Mouse (Mus musculus): ENCODE results near the gene H2-Aa. TPM values are rescaled to one million over a fixed set of nuclear protein-coding genes. Genes with fewer than 3 reads are reported as not detected.

The H2-Aa gene
- polyA plus RNA-seq, 1 experiment from 2014 or later: 0.20 TPM

GRCm38 (mm10) chr17:34309683-34310385 is 22.2 kb upstream of the H2-Aa start:
- WGBS: 23% methylated on average over 38 of the region's 38 CpGs
- H3K27me3 ChIP-seq (replicated peaks): peaks cover 5% of the 10 kb centered on the region; the same call in 1 of the 2 replicates
- peak overlapping the region; percentile 60 for H3K4me3 ChIP-seq
- H3K27ac ChIP-seq (ENCODE audit: poor library complexity, severe bottlenecking): 0 out of 2 replicates have a peak overlapping the region, but pooled peaks have one; percentile 19
- peak overlapping the region; percentile 72 for H3K9ac ChIP-seq
- no peaks in the 10 kb centered on the region for H3K9me3 ChIP-seq (replicated peaks)
- H3K4me2 ChIP-seq: peak overlapping the region; percentile 81
- H3K4me1 ChIP-seq (replicated peaks): no peaks in the 10 kb centered on the region
- ATAC-seq (ENCODE audit: insufficient number of reproducible peaks, low FRiP score): peak; percentile 72
- H3K36me3 ChIP-seq: no peaks in the 10 kb centered on the region

GRCm38 (mm10) chr17:34309225-34309624 is 21.6 kb upstream of the H2-Aa start:
- no peaks in the 10 kb centered on the region for H3K4me1 ChIP-seq (replicated peaks)
- peaks cover 5% of the 10 kb centered on the region; the same call in 1 of the 2 replicates for H3K27me3 ChIP-seq (replicated peaks)
- H3K4me2 ChIP-seq: peak overlapping the region; percentile 81
- ATAC-seq (ENCODE audit: insufficient number of reproducible peaks, low FRiP score): no peak
- 30% methylated on average over 10 of the region's 10 CpGs for WGBS
- 0 out of 2 replicates have a peak overlapping the region, but pooled peaks have one; percentile 19 for H3K27ac ChIP-seq (ENCODE audit: poor library complexity, severe bottlenecking)
- peak overlapping the region; percentile 60 for H3K4me3 ChIP-seq
- H3K9me3 ChIP-seq (replicated peaks): no peaks in the 10 kb centered on the region
- H3K36me3 ChIP-seq: no peaks in the 10 kb centered on the region
- peak overlapping the region; percentile 72 for H3K9ac ChIP-seq

GRCm38 (mm10) chr17:34308161-34308560 is 20.5 kb upstream of the H2-Aa start:
- no peaks in the 10 kb centered on the region for H3K4me1 ChIP-seq (replicated peaks)
- no peaks in the 10 kb centered on the region for H3K36me3 ChIP-seq
- no peak for ATAC-seq (ENCODE audit: insufficient number of reproducible peaks, low FRiP score)
- no peak overlapping the region for H3K9ac ChIP-seq
- H3K4me2 ChIP-seq: no peak overlapping the region
- no peak overlapping the region for H3K27ac ChIP-seq (ENCODE audit: poor library complexity, severe bottlenecking)
- WGBS: 77% methylated on average over 4 of the region's 4 CpGs
- H3K9me3 ChIP-seq (replicated peaks): no peaks in the 10 kb centered on the region
- no peak overlapping the region for H3K4me3 ChIP-seq
- H3K27me3 ChIP-seq (replicated peaks): peaks cover 5% of the 10 kb centered on the region; the same call in 1 of the 2 replicates

- Histone ChIP-seq H3K4me3 (no peak overlapping the region), H3K27me3 (replicated peaks) (peaks cover 5% of the 10 kb centered on the region; the same call in 1 of the 2 replicates), H3K9ac (no peak overlapping the region), H3K36me3 (no peaks in the 10 kb centered on the region), H3K4me1 (replicated peaks) (no peaks in the 10 kb centered on the region), H3K27ac (ENCODE audit: poor library complexity, severe bottlenecking) (no peak overlapping the region), H3K9me3 (replicated peaks) (no peaks in the 10 kb centered on the region), H3K4me2 (no peak overlapping the region)
- ATAC-seq (ENCODE audit: insufficient number of reproducible peaks, low FRiP score): no peak
Observed at GRCm38 (mm10) chr17:34307216-34307615, 19.6 kb upstream of the H2-Aa start.

GRCm38 (mm10) chr17:34306407-34306806 is 18.8 kb upstream of the H2-Aa start:
- Histone ChIP-seq H3K36me3 (no peaks in the 10 kb centered on the region), H3K4me3 (no peak overlapping the region), H3K4me2 (no peak overlapping the region), H3K9me3 (replicated peaks) (no peaks in the 10 kb centered on the region), H3K27me3 (replicated peaks) (peaks cover 5% of the 10 kb centered on the region; the same call in 1 of the 2 replicates), H3K9ac (no peak overlapping the region), H3K4me1 (replicated peaks) (no peaks in the 10 kb centered on the region), H3K27ac (ENCODE audit: poor library complexity, severe bottlenecking) (no peak overlapping the region)
- no peak for ATAC-seq (ENCODE audit: insufficient number of reproducible peaks, low FRiP score)
- 70% methylated on average over 2 of the region's 2 CpGs for WGBS

- peak; percentile 68; the same call in 1 of the 2 replicates for ATAC-seq (ENCODE audit: insufficient number of reproducible peaks, low FRiP score)
- peak within 1 kb of the TSS; percentile 6; the same call in 1 of the 2 replicates for H3K9ac ChIP-seq
- peaks cover 5% of the 10 kb centered on the region; the same call in 1 of the 2 replicates for H3K27me3 ChIP-seq (replicated peaks)
- H3K4me2 ChIP-seq: no peak within 1 kb of the TSS
- H3K27ac ChIP-seq (ENCODE audit: poor library complexity, severe bottlenecking): no peak within 1 kb of the TSS
- no peaks in the 10 kb centered on the region for H3K9me3 ChIP-seq (replicated peaks)
- no peak within 1 kb of the TSS for H3K4me3 ChIP-seq
- no peaks in the 10 kb centered on the region for H3K36me3 ChIP-seq
- H3K4me1 ChIP-seq (replicated peaks): no peaks in the 10 kb centered on the region
Observed at GRCm38 (mm10) chr17:34305380-34306030, 17.9 kb upstream of the H2-Aa start, which contains the start of gene H2-Eb1. Gene H2-Eb1 (plus strand): TSS chr17:34305867.

- H3K36me3 ChIP-seq: no peaks in the 10 kb centered on the region
- 14% methylated on average over 4 of the region's 4 CpGs for WGBS
- H3K9ac ChIP-seq: no peak overlapping the region
- no peaks in the 10 kb centered on the region for H3K9me3 ChIP-seq (replicated peaks)
- H3K4me1 ChIP-seq (replicated peaks): no peaks in the 10 kb centered on the region
- H3K4me2 ChIP-seq: no peak overlapping the region
- no peak overlapping the region for H3K4me3 ChIP-seq
- H3K27ac ChIP-seq (ENCODE audit: poor library complexity, severe bottlenecking): no peak overlapping the region
- ATAC-seq (ENCODE audit: insufficient number of reproducible peaks, low FRiP score): peak; percentile 62; the same call in 1 of the 2 replicates
- H3K27me3 ChIP-seq (replicated peaks): peaks cover 5% of the 10 kb centered on the region; the same call in 1 of the 2 replicates
Observed at GRCm38 (mm10) chr17:34304751-34305150, 17.1 kb upstream of the H2-Aa start.

GRCm38 (mm10) chr17:34303789-34304188 is 16.2 kb upstream of the H2-Aa start:
- H3K4me2 ChIP-seq: no peak overlapping the region
- no peak overlapping the region for H3K9ac ChIP-seq
- H3K27ac ChIP-seq (ENCODE audit: poor library complexity, severe bottlenecking): no peak overlapping the region
- no peak overlapping the region for H3K4me3 ChIP-seq
- no peaks in the 10 kb centered on the region for H3K36me3 ChIP-seq
- H3K9me3 ChIP-seq (replicated peaks): no peaks in the 10 kb centered on the region
- 83% methylated on average over 2 of the region's 2 CpGs for WGBS
- no peaks in the 10 kb centered on the region for H3K4me1 ChIP-seq (replicated peaks)
- H3K27me3 ChIP-seq (replicated peaks): peaks cover 5% of the 10 kb centered on the region; the same call in 1 of the 2 replicates
- ATAC-seq (ENCODE audit: insufficient number of reproducible peaks, low FRiP score): no peak

- no peak overlapping the region for H3K4me3 ChIP-seq
- 82% methylated on average over 4 of the region's 4 CpGs for WGBS
- H3K4me1 ChIP-seq (replicated peaks): no peaks in the 10 kb centered on the region
- H3K4me2 ChIP-seq: no peak overlapping the region
- no peak overlapping the region for H3K9ac ChIP-seq
- ATAC-seq (ENCODE audit: insufficient number of reproducible peaks, low FRiP score): no peak
- H3K9me3 ChIP-seq (replicated peaks): no peaks in the 10 kb centered on the region
- H3K36me3 ChIP-seq: no peaks in the 10 kb centered on the region
- peaks cover 11% of the 10 kb centered on the region; the same call in 1 of the 2 replicates for H3K27me3 ChIP-seq (replicated peaks)
- no peak overlapping the region for H3K27ac ChIP-seq (ENCODE audit: poor library complexity, severe bottlenecking)
Observed at GRCm38 (mm10) chr17:34301670-34302190, 14.1 kb upstream of the H2-Aa start.

GRCm38 (mm10) chr17:34300691-34301566 is 13.3 kb upstream of the H2-Aa start:
- Histone ChIP-seq H3K4me3 (no peak overlapping the region), H3K9me3 (replicated peaks) (no peaks in the 10 kb centered on the region), H3K27ac (ENCODE audit: poor library complexity, severe bottlenecking) (no peak overlapping the region), H3K27me3 (replicated peaks) (peaks cover 14% of the 10 kb centered on the region; the same call in 1 of the 2 replicates), H3K4me2 (no peak overlapping the region), H3K4me1 (replicated peaks) (no peaks in the 10 kb centered on the region), H3K36me3 (no peaks in the 10 kb centered on the region), H3K9ac (no peak overlapping the region)
- no peak for ATAC-seq (ENCODE audit: insufficient number of reproducible peaks, low FRiP score)
- WGBS: 68% methylated on average over 23 of the region's 23 CpGs
